Mouse (Mus musculus) myocyte (in vitro differentiated cells): ENCODE results near the gene Shisal2a. TPM values are rescaled to one million over a fixed set of nuclear protein-coding genes. Genes with fewer than 3 reads are reported as not detected.
A peak's percentile ranks its signal among the peaks of the same experiment; 100 is the strongest.

ENCODE experiments used
- H3K27me3 ChIP-seq: one replicate; pipeline ENCODE4 v1.6.1; 2011; ENCODE audit not compliant: control insufficient read depth, insufficient read depth, insufficient read length
- H3K36me3 ChIP-seq: one replicate; pipeline ENCODE4 v1.6.1; 2011; ENCODE audit not compliant: control insufficient read depth, insufficient read depth
- H3K4me2 ChIP-seq: one replicate; pipeline ENCODE4 v1.6.1; 2011; ENCODE audit warnings: low read depth, control low read depth
- H3K4me3 ChIP-seq: one replicate; pipeline ENCODE4 v1.5.1; 2011; ENCODE audit warnings: mild to moderate bottlenecking, control low read depth, moderate library complexity
- H3K79me2 ChIP-seq: one replicate; pipeline ENCODE4 v1.6.1; 2011; ENCODE audit not compliant: control insufficient read depth, insufficient read depth
- H3ac ChIP-seq: one replicate; pipeline ENCODE4 v1.6.1; 2011; ENCODE audit not compliant: control insufficient read depth, insufficient read length
- CEBPB ChIP-seq: IDR thresholded peaks from 2 replicates; pipeline ENCODE4 v1.6.1; 2011; ENCODE audit warnings: mild to moderate bottlenecking, moderate library complexity; ENCODE audit not compliant: poor library complexity, insufficient read depth, severe bottlenecking
- E2F4 ChIP-seq: IDR thresholded peaks from one replicate; pipeline ENCODE4 v1.6.1; 2011; ENCODE audit warnings: mild to moderate bottlenecking, control low read depth, moderate library complexity; ENCODE audit not compliant: insufficient read depth
- MAX ChIP-seq: IDR thresholded peaks from one replicate; pipeline ENCODE4 v1.6.1; 2011; ENCODE audit warnings: low read depth, mild to moderate bottlenecking, control low read depth
- MYOD1 ChIP-seq, 3 experiments: IDR thresholded peaks; one replicate each; pipeline ENCODE4 v1.6.1; 2011; ENCODE audit warnings: control low read depth in 2 of 3, low read depth in 2 of 3, mild to moderate bottlenecking in 2 of 3, moderate library complexity in 1 of 3; ENCODE audit not compliant: insufficient read length in 2 of 3, control insufficient read depth in 1 of 3
- MYOG ChIP-seq, 3 experiments: IDR thresholded peaks; one replicate each; pipeline ENCODE4 v1.6.1; 2011; ENCODE audit warnings: control low read depth in 2 of 3, low read depth in 2 of 3, mild to moderate bottlenecking in 2 of 3; ENCODE audit not compliant: insufficient read length in 2 of 3, control insufficient read depth in 1 of 3, insufficient read depth in 1 of 3
- POLR2A ChIP-seq: IDR thresholded peaks from one replicate; pipeline ENCODE4 v1.6.1; 2011; ENCODE audit warnings: low read depth, mild to moderate bottlenecking, control low read depth, moderate library complexity; ENCODE audit not compliant: insufficient read length
- POLR2AphosphoS2 ChIP-seq: IDR thresholded peaks from one replicate; pipeline ENCODE4 v1.6.1; 2011; ENCODE audit warnings: low read depth, control low read depth; ENCODE audit not compliant: insufficient read length
- REST ChIP-seq: IDR thresholded peaks from one replicate; pipeline ENCODE4 v1.6.1; 2011; ENCODE audit warnings: mild to moderate bottlenecking, control low read depth, moderate library complexity; ENCODE audit not compliant: insufficient read depth, insufficient read length
- SRF ChIP-seq: IDR thresholded peaks from one replicate; pipeline ENCODE4 v1.6.1; 2011; ENCODE audit warnings: low read depth; ENCODE audit not compliant: control insufficient read depth, insufficient read length
- TCF12 ChIP-seq: IDR thresholded peaks from one replicate; pipeline ENCODE4 v1.6.1; 2011; ENCODE audit warnings: mild to moderate bottlenecking, control low read depth; ENCODE audit not compliant: poor library complexity, insufficient read depth, severe bottlenecking
- TCF3 ChIP-seq: IDR thresholded peaks from one replicate; pipeline ENCODE4 v1.6.1; 2011; ENCODE audit warnings: low read depth, control low read depth; ENCODE audit not compliant: insufficient read length
- USF1 ChIP-seq: IDR thresholded peaks from one replicate; pipeline ENCODE4 v1.6.1; 2011; ENCODE audit warnings: low read depth, mild to moderate bottlenecking, control low read depth, moderate library complexity
- polyA plus RNA-seq: library from polyadenylated mRNA; unstranded; fragments of >200 nt; fragmentation: generic; extraction: Trizol; gene quantifications from one replicate; pipeline ENCODE4 v1.2.1, GENCODE M21; 2012; ENCODE audit warnings: missing spikeins

The Shisal2a gene
- polyA plus RNA-seq, 1 experiment = 0.40 TPM

DNA sequence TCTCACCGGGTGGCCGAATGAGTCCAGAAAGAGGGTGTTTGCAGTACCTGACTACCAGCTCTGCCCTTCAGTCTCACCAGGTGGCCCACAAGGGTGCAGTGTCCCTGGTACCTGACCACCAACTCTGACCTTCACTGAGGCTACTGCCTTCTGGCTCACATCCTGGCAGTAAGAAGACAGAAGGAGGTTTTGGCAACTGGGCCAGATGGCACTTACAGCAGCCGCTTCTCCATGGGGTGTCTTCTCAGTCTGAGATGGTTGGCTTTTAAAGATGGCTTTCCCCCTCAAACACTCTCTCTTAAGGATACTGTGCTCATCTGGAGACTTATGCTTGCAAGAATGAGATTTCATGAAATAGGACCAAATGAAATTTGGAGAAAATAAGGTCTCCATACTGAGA, 3.7 kb downstream of the Shisal2a start:
- no peak for TF ChIP-seq TCF12
- no peak for TF ChIP-seq POLR2AphosphoS2
- no peak for TF ChIP-seq CEBPB
- TF ChIP-seq SRF = no peak
- no peak for TF ChIP-seq POLR2A
- TF ChIP-seq TCF3 = no peak
- TF ChIP-seq MYOD1 (IDR thresholded peaks at IDR 0.05; ENCODE audit: control insufficient read depth in 1 of 3, insufficient read length in 2 of 3, low read depth in 2 of 3) = no peak
- no peak for TF ChIP-seq MAX
- TF ChIP-seq USF1 = no peak
- TF ChIP-seq E2F4 = no peak
- TF ChIP-seq MYOG (IDR thresholded peaks at IDR 0.05; ENCODE audit: control insufficient read depth in 1 of 3, insufficient read depth in 1 of 3, insufficient read length in 2 of 3, low read depth in 2 of 3) = no peak
- TF ChIP-seq REST = no peak
- Histone ChIP-seq H3K27me3 (no peaks in the 10 kb centered on the region), H3ac (no peak overlapping the region), H3K4me3 (no peak overlapping the region), H3K4me2 (peak overlapping the region; percentile 28), H3K79me2 (no peaks in the 10 kb centered on the region), H3K36me3 (no peaks in the 10 kb centered on the region)

DNA sequence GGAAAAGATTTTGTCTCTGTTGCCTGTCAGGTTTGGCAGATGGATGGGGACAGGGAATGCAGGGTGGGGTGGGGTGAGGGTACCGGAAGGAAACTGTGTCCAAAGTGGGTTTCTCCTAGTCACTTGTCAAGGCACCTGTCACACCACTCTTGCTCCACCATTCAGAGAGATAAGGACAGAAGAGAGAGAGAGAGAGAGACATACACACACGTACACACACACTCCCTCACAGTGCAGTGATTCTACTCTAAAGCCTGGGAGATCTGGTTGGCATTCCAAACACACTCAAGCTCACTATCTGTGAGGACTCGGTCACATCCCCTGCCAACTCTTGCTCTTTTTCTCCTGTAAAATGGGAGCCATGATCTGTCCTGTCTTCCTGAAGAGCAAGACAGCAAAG, 11.0 kb downstream of the Shisal2a start:
- Histone ChIP-seq H3K4me3 (no peak overlapping the region), H3K79me2 (no peaks in the 10 kb centered on the region), H3K36me3 (no peaks in the 10 kb centered on the region), H3ac (no peak overlapping the region), H3K4me2 (no peak overlapping the region), H3K27me3 (no peaks in the 10 kb centered on the region)
- TF ChIP-seq POLR2AphosphoS2 (no peak), CEBPB (no peak), E2F4 (no peak), REST (no peak), USF1 (no peak), MYOG (IDR thresholded peaks at IDR 0.05; ENCODE audit: control insufficient read depth in 1 of 3, insufficient read depth in 1 of 3, insufficient read length in 2 of 3, low read depth in 2 of 3) (no peak), SRF (no peak), MAX (no peak), MYOD1 (IDR thresholded peaks at IDR 0.05; ENCODE audit: control insufficient read depth in 1 of 3, insufficient read length in 2 of 3, low read depth in 2 of 3) (no peak), TCF12 (no peak), POLR2A (no peak), TCF3 (no peak)

DNA sequence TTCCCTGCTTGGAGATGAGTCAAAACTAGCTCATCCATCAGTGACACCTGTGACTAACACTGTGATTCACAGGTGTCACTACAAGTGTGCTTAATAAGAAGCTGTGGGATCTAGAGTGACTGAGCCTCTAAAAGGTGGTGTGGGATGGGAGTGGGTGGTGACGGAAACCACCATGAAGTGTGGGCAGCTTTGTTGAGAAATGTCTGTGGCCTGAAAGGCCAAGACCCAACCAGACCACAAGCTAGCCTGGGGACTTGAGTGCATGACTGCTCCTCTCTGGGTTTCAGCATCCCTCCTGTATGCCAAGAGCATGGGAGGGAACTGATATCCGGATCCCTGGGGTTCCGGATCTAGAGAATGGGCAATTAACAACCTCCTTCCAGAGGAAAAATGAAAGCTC, 11.7 kb downstream of the Shisal2a start:
- Histone ChIP-seq H3K79me2 (no peaks in the 10 kb centered on the region), H3K27me3 (no peaks in the 10 kb centered on the region), H3K4me3 (no peak overlapping the region), H3K36me3 (no peaks in the 10 kb centered on the region), H3K4me2 (no peak overlapping the region), H3ac (no peak overlapping the region)
- no peak for TF ChIP-seq REST
- no peak for TF ChIP-seq E2F4
- TF ChIP-seq CEBPB = no peak
- TF ChIP-seq MYOD1 (IDR thresholded peaks at IDR 0.05; ENCODE audit: control insufficient read depth in 1 of 3, insufficient read length in 2 of 3, low read depth in 2 of 3) = peak in 1 of 3 experiments; percentile 3
- no peak for TF ChIP-seq USF1
- no peak for TF ChIP-seq TCF3
- TF ChIP-seq SRF = no peak

DNA sequence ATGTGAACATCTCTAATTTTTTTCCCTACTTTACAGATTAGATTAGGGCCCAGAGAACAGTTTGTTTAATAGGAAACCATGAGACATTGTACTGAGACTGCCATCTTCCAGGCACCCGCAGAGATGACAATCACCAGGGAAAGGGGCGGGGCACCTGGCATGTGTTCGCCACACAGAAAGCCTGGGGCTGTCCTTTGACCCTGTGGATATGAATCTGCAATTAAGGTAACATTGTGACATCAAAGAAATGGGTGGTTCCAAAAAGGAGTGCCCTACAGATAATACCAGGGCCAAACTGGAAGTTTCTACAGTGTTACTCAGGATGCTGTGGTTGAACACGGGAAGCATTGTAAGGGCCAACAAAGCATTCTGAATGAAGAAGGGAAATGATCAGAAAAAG, 12.7 kb downstream of the Shisal2a start:
- H3K4me2 ChIP-seq = no peak overlapping the region
- no peaks in the 10 kb centered on the region for H3K27me3 ChIP-seq
- H3K4me3 ChIP-seq = no peak overlapping the region
- TF ChIP-seq TCF3 (no peak), USF1 (no peak), POLR2AphosphoS2 (no peak), SRF (no peak), TCF12 (no peak), MYOD1 (IDR thresholded peaks at IDR 0.05; ENCODE audit: control insufficient read depth in 1 of 3, insufficient read length in 2 of 3, low read depth in 2 of 3) (no peak), REST (no peak), MAX (no peak), POLR2A (no peak), E2F4 (no peak), CEBPB (no peak), MYOG (IDR thresholded peaks at IDR 0.05; ENCODE audit: control insufficient read depth in 1 of 3, insufficient read depth in 1 of 3, insufficient read length in 2 of 3, low read depth in 2 of 3) (no peak)
- no peak overlapping the region for H3ac ChIP-seq
- no peaks in the 10 kb centered on the region for H3K79me2 ChIP-seq
- no peaks in the 10 kb centered on the region for H3K36me3 ChIP-seq

GRCm38 (mm10) chr4:108369254-108369653, 13.9 kb downstream of the Shisal2a start:
- Histone ChIP-seq H3K27me3 (no peaks in the 10 kb centered on the region), H3ac (no peak overlapping the region), H3K79me2 (no peaks in the 10 kb centered on the region), H3K4me2 (no peak overlapping the region), H3K4me3 (no peak overlapping the region), H3K36me3 (no peaks in the 10 kb centered on the region)
- TF ChIP-seq MAX (no peak), CEBPB (no peak)
